Mouse (Mus musculus): ENCODE measurements at regions not wholly inside any gene's neighbourhood (a gene's known extent, or its start where the extent isn't known, plus 50 kb on each side); places are given as distances from the start of the nearest gene placed in this dataset.

DNA sequence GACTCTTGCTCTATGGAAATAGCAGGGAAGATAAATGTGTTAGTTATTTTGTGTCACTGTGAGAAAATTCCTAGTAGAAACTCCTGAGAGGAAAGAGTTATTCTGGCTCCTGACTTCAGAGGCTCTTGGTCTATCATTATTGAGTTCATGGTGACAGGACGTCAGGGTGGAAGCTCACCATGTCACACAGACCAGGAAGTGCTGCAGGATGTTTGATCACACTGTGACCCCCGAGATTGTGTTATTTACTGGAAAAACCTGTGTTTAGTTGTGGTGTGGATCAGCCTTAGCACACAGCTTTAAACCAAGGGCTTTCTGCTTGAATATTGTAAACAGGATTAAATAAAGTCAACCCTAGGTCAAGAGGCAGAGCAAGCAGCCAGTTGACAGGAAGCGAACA lies 93.4 kb upstream of the Galnt15 start:
- TF ChIP-seq USF1 (IDR thresholded peaks at IDR 0.05; ENCODE audit: low read depth) (no peak), CTCF (IDR thresholded peaks at IDR 0.05; ENCODE audit: control insufficient read depth, insufficient read depth, insufficient read length) (no peak), MAX (IDR thresholded peaks at IDR 0.05) (no peak), MYOD1 (IDR thresholded peaks at IDR 0.05; ENCODE audit: control insufficient read depth, insufficient read length, low read depth) (no peak), MYOG (IDR thresholded peaks at IDR 0.05; ENCODE audit: control insufficient read depth, extremely low read depth, insufficient read length) (no peak), CEBPB (IDR thresholded peaks at IDR 0.05; ENCODE audit: low read depth) (no peak)

All from C2C12 (cell line).